Mouse (Mus musculus): ENCODE results near the gene Galnt6. TPM values are rescaled to one million over a fixed set of nuclear protein-coding genes. Genes with fewer than 3 reads are reported as not detected.
"Not testable (repeated sequence)": the region's sequence is repeated elsewhere in the genome, so short reads cannot be mapped to it uniquely, and the experiment has no call there.

Galnt6 gene
- total RNA-seq (2015; ENCODE audit: low replicate concordance): 1.3 and 3.6 TPM in 2 replicates
- 4.4 and 5.4 TPM in 2 replicates for total RNA-seq (2017; ENCODE audit: low replicate concordance)

DNA sequence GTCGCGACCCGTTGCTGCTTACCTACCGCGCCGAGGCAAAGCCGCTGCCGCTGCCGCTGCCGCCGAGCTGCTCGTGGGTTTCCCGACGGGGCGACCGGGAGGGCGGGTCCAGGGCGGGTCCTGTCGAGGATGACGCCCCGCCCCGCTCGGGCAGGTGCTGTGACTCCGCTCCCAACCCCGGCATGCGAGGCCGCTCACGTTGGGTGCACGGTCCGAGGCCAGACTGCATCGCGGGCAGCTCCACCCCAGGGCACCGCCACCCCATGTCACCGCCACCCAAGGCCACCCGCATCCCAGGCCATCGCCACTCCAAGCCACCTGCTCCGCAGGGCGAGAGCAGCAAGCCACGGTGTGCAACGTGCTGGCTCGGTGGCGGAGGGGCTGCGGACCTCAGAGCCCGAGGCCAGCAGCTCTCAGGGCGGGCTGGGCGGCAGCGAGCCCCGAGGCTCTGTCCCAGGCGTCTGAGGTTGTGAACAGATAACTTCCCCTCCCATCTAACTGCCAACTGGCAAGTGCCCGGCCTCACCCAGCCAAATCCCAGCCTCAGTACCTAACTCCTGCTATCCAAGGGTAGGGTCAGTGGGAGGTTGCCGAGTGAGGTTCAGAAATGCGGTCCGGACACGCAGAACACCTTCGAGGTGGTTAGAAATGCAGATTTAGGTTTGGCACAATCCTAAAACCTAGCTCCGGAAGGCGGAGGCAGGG is at the start of gene Galnt6:
TSS of gene Galnt6 (minus strand) at position 96 of the 705 bp plus-strand sequence.
- ATAC-seq (replicated peaks; ENCODE audit: low FRiP score, poor library complexity, severe bottlenecking): peak; percentile 77

DNA sequence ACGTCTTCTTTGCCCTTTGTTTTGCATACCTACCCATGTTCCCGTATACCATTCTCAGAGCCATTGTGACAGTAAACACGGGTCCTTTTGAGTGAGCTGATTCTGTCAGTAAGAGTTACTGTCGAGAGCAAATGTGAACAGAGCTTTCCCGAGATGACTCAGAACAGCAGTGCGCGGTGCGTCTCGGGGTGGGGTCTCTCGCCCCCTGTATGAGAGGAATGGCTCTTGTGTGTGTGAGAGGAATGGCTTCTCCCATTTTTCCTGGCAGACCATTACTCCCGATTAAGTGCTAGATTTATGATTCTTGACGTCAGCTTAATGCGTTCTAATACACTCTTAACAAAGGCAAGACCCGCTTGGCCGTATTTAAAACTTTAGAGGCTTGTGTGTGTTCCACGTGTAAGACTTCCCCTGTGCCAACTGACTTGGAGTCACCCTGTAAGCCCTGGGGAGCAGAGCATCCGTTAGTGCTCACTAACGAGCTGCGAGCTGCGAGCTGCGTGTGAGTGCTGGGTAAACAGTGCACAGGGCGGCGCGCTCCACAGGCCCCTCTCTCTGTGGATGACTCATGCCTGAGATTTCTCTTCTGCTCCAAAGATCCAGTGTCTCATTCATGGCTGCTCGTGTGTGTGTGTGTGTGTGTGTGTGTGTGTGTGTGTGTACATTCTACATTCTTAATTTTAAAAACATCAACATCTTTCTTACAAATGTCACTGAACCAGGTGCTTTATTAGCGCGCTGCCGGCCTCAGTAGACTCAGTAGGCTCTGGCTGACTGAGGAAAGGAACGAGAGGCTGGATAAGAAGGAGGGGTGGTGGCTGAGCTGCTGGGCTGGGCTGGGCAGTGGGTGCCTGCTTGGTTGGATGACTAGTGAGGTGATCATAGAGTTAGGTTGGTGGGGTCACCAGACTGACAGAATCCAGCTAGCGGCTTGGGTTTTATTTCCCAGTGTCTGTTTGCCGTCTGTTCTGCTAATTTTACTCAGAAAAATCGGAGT is 48.1 kb upstream of the Galnt6 start:
- ATAC-seq (replicated peaks; ENCODE audit: low FRiP score, poor library complexity, severe bottlenecking): no peak

DNA sequence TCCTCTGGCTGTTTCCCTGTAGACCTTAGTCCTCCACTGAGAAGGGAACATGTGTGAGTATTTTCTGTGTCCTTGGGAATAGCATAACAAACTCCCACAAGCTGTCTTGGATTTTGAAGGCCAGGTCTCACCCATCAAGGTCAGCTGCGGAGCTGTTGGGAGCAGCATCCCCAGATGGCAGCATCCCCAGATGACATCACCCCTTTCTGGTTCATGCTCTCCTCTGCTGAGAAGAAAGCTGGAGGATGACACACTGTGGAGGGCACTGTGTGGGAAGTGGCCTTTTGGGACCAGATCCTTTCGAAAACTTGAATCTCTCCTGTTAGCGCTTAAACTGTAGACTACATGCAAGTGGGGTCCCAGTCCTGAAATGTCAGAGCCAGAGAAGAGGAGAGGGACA is 47.2 kb upstream of the Galnt6 start:
- no peak for ATAC-seq (replicated peaks; ENCODE audit: low FRiP score, poor library complexity, severe bottlenecking)

DNA sequence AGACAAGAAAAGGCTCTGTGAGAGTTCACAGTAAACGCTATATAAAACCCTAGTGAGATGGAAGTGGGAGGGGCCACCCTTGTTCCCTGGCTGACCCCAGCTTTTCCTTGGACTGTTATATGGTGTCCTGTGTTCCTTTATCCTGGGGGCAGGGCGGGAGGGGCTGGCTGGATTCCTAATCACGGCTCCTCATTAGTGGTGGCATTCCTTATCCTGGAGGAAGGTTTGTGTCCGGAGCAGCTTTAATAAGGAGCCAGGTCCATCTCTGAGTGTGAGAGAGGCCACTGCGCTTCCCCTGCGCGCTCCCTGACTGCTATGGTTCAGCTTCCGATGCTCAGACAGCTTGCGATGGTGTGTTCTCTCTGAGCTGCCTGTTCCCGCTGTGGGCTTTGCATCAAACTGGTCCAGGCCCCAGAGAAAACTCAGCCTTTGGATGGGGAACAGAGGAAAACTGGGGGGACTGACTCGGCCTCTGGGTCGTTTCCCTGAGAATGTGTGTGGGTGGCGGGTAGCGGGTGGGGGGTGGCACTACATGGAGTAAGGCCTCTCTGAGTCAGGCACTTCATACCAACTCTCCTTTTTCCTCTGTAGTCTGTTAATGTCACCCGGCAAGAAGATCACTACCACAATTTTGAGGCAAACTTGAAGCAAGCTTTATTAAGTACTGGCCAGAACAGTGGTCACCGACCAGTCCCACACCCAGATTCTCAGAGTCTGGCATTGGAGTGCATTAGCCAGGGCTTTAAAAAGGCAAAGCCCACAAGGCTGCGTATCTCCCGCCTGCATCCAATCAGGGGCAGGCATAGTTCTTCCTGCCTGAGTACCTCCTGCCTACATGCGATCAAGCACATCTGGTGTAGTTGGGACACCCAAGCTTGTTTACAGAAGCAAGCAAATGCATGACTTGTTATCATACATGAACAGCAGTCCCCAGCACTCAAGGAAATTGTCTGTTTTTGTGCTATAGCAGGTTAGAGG is 46.3 kb upstream of the Galnt6 start:
- no peak for ATAC-seq (replicated peaks; ENCODE audit: low FRiP score, poor library complexity, severe bottlenecking)

DNA sequence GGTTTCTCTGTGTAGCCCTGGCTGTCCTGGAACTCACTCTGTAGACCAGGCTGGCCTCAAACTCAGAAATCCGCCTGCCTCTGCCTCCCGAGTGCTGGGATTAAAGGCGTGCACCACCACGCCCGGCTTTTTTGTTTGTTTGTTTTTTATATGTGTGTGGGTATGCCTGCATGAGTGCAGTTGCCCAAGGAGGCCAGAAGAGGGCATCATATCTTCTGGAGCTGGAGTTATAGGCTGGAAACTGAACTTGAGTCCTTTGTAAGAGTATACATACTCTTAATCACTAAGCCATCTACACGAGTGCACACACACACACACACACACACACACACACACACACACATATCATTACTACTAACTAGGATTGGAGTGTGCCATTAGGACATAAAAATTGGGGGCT is 44.7 kb upstream of the Galnt6 start:
- not testable (repeated sequence) for ATAC-seq (replicated peaks; ENCODE audit: low FRiP score, poor library complexity, severe bottlenecking)

DNA sequence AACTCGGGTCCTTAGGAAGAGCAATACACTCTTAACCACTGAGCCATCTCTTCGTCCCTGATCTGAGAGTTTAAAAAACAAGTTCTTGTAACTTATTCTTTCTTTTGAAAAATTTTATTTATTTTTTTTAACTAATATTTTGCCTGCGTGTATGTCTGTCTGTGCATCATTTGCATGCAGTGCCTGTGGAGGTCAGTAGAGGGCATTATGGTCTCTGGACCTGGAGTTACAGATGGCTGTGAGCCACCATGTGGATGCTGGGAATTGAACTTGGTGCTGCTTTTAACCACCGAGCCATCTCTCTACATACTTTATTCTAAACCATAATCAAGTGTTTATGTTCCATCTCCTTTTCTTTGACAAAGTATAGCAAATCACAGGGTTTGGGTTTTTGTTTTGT is 43.5 kb upstream of the Galnt6 start:
- no peak for ATAC-seq (replicated peaks; ENCODE audit: low FRiP score, poor library complexity, severe bottlenecking)

DNA sequence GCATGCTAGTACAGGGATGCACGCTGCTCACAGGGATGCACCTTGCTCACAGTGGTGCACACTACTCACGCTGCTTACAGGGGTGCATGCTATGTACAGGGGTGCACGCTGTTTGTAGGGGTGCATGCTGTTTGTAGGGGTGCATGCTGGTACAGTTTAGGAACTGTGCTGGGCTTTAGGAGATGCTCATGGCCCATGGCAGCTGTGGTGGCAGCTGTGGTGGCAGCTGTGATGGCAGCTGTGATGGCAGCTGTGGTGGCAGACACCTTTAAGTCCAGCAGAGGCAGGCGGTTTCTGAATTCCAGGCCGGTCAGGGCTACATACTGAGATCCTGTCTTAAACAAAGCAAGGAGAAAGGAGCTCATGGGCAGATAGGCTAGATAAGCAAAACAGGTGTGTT is 41.2 kb upstream of the Galnt6 start:
- ATAC-seq (replicated peaks; ENCODE audit: low FRiP score, poor library complexity, severe bottlenecking): no peak

DNA sequence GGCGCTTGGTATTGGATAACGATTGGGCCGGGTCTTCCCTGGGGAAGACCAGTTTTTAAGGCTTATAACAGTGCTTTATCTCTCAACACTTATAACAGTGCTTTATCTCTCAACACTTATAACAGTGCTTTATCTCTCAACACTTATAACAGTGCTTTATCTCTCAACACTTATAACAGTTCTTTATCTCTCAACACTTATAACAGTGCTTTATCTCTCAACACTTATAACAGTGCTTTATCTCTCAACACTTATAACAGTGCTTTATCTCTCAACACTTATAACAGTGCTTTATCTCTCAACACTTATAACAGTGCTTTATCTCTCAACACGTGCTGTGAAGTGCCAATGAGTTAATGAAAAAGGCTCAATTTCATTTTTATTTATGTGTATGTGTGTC is 39.8 kb upstream of the Galnt6 start:
- ATAC-seq (replicated peaks; ENCODE audit: low FRiP score, poor library complexity, severe bottlenecking): not testable (repeated sequence)

DNA sequence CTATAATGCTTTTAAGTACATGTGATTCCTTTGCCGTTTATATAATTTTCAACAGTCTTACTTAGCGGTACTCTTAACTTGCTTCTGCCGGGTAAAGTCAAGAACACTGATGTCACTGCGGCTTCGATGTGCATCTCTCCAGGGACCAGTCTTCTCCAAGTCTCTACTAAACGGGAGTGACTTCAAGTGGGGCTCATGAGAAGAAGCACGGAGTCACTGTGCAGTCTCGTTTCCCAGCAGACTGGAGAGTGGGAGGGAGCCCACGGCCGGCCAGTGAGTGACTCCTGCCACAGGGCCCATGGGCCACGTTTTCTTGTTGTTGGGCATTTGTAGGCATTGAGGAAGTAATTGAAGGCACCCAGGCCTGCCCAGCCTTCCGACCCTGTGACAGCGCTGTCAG is 38.7 kb upstream of the Galnt6 start:
- no peak for ATAC-seq (replicated peaks; ENCODE audit: low FRiP score, poor library complexity, severe bottlenecking)

DNA sequence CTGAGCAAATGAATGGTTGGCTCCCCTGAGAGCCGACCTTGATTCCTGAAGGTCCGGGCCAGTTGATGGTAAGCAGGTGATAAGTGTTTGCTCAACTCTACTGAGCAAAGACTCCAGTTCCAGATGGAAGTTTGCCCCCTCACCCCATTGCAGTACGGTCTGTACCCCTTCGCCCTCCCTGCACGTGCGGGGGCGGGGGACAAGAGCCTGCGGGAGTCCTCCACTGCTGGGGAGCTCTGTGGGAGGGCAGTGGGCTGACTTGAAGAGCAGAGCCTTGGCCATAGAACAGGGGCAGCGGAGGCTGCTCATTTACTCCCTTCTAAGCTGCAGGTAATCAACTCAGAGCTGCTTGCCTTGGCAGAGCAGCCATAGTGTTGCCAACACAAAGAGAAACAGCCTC is 37.6 kb upstream of the Galnt6 start:
- no peak for ATAC-seq (replicated peaks; ENCODE audit: low FRiP score, poor library complexity, severe bottlenecking)

DNA sequence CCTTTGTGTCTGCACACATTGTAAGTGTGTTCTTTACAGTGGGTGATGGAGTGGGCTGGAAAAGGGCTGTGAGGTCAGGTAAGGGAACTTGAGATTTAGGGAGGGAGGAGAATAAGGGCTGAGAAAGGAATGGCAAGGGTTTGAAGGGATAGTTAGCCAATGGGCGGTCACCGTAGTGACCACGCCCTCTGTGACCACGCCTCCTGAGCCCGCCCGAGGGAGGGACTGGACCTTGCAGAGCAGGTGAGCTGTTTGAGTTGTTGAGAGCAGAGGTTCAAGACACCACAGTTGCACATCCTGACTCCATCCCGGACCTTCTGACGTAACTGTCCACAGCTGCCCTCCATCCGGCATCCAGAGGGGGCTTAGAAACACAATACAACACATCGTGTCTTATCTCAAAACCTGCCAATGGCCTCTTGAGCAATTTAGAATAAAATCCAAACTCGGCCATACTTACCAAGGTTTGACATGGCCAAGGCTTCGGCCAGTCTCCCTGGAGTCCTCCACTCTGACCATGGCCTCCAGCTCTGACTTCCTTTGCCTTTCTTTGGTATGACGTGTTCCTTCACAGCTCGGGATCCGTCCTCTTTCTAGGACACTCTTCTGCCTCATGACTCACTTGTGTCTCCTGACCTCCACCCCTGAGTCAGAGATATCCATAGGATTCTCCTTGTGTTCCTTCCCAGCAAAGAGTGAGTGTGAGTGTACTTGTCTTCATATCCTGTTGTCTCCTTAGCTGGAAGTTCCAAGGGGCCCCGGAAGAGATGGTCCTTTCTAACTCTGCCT is 35.2 kb upstream of the Galnt6 start:
- ATAC-seq (replicated peaks; ENCODE audit: low FRiP score, poor library complexity, severe bottlenecking): no peak

DNA sequence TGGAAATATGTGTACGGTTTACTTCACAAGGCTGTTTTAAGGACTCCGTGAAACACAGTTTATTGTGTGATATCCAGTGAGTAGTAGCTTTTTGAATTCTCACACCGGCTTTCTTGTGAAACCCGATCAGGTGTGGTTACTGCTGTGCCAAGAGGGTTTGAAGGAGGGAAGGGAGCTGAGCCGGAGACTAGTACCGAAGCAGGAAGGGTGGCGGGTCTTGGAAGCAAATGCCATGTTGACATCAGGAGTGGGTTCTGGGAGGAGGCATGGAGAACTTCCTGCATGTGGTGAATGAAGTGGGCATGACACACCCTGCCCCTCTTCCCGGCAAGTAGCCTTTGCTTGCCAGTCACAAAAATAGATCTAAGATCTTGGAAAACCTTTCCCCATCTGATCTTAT is 33.5 kb upstream of the Galnt6 start:
- no peak for ATAC-seq (replicated peaks; ENCODE audit: low FRiP score, poor library complexity, severe bottlenecking)

DNA sequence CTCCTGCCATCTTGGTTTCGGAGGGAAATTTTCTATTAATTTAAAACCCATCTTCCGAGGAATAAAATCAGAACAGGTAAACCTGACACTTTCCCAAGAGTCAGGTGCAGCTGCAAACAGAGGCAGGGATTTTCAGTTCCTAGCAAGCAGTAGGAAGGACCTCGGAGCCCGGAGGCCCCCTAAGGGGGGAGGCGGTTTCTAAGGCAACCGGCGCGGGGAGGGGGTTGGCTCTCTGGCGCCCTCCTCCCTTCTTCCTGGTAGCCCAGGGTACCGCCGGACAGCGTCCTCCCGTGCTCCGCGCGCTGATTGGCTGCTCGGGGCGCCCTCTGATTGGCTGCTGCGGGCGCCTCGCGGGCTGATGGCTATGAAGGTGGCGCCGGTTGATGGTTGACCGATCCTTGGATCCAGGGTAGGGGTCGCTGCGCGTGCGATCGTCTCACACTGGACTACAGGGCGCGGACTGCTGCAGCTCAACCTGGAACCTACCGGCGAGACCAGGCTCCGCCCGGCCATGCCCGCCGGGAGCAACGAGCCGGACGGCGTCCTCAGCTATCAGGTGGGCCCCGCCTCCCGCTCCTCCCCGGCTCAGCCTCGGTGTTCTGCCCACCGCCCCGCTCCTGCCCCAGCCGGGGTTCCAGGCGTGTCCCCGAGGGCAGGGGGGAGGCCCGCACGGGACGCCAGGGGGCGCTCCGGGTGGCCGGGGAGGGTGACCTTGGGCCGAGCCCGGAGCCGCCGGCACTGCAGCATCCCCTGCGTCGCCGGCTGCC is 32.4 kb upstream of the Galnt6 start, which contains the start of gene Slc4a8:
TSS of gene Slc4a8 (plus strand) at position 329 of the 767 bp plus-strand sequence.
- peak; percentile 85 for ATAC-seq (replicated peaks; ENCODE audit: low FRiP score, poor library complexity, severe bottlenecking)

DNA sequence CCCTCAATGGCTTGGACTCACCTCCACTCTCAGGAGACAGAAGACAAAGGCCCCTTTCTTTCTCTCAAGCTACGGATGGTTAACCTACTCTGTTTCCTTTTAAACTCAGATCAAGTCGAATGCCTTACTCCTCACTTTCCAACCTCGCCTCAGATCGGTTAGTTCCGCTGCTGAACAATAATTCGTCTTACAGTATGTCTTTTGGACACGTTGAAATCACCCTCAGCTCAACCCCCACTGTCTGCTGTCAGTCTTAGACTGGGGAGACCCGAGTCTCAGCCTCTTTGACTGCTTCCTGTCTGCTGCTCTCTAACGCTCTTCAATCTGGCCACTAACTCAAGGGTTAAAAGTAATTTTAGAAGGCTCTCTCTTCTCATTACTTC is 31.9 kb upstream of the Galnt6 start:
- ATAC-seq (replicated peaks; ENCODE audit: low FRiP score, poor library complexity, severe bottlenecking): no peak

DNA sequence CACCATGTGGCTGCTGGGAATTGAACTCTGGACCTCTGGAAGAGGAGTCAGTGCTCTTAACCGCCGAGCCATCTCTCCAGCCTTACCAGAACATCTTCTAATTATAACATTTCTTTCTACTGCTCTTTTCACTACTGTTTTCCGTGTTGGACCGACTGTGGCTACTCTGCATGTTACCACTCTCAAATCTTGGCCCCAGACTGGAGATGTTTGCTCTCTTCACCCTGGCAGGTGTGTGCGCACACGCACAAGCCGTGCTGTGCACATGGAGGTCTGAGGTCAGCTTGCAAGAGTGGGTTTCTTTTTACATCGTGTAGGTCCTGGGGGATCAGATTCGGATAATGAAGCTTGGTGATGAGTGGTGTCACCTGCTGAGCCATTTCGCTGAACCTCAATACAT is 30.1 kb upstream of the Galnt6 start:
- no peak for ATAC-seq (replicated peaks; ENCODE audit: low FRiP score, poor library complexity, severe bottlenecking)

DNA sequence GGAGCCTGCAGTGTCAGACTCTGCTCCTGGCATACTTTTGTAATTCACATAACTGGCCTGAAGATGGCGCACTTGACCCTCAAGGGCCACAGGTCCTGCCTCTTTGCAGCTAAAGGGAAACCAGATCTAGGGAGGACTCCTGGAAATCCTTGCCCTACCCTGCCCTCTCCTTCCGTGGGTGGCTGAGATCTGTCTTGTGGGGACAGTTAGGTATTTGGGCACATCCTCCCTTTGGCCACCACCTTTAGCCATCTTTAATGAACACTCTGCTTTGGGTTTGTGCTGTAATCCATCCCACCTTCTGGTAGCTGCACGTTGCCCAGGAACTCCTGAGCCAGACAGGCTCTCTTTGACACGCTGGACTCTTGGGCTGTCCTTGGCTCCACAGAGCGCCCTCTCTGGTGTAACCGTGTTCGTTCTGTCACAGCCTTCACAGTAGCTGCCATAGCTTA is 28.4 kb upstream of the Galnt6 start:
- ATAC-seq (replicated peaks; ENCODE audit: low FRiP score, poor library complexity, severe bottlenecking): peak; percentile 66

DNA sequence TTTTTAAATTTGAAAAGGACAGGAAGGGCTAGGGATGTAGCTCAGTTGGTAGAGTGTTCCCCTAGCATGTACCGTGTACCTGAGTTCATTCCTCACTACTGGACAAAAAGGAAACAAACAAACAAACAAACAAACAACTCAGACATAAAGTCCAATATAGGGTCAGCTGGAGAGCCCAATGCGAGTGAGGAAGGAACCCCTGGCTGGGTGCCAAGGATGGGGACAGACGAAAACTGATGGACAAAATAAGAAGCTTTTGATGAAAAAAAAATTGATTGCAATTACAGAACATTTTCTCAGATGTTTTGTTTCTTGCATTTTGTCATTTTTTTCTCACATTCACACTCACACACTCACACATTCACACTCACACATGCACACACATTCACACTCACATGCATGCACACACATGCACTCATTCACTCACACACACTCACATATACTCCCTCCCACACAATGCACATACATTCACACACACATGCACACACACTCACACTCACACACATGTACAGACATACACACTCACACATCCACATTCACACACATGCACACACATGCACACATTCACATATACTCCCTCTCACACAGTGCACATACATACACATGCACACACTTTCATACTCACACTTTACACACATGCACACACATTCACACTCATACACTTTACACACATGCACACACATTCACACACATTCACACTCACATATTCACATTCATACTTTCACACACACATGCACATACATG is 26.9 kb upstream of the Galnt6 start:
- ATAC-seq (replicated peaks; ENCODE audit: low FRiP score, poor library complexity, severe bottlenecking): no peak
